Mouse (Mus musculus) kidney, embryonic 14.5 days (tissue): ENCODE results near the gene Hs6st1. TPM values are rescaled to one million over a fixed set of nuclear protein-coding genes. Genes with fewer than 3 reads are reported as not detected.

Experiments
- ATAC-seq: fragments of 200-750 bp; cut with Nextera tagmentation; 2 replicates; pipeline ENCODE4 v1.8.0; 2017; ENCODE audit warnings: moderate number of reproducible peaks, mild to moderate bottlenecking, moderate TSS enrichment, moderate library complexity; ENCODE audit not compliant: low FRiP score, low TSS enrichment
- H3K27ac ChIP-seq: fragments of 300-500 bp; sonication (generic); 2 replicates; pipeline ENCODE4 v1.5.1; 2014; ENCODE audit warnings: low read depth, mild to moderate bottlenecking, low read length, moderate library complexity, mixed read lengths
- H3K27me3 ChIP-seq: fragments of 300-500 bp; sonication (generic); 2 replicates; pipeline ENCODE4 v1.6.1; 2014; ENCODE audit warnings: mild to moderate bottlenecking, low read length; ENCODE audit not compliant: control insufficient read depth, insufficient read depth
- H3K36me3 ChIP-seq: fragments of 300-500 bp; sonication (generic); 2 replicates; pipeline ENCODE4 v1.6.1; 2014; ENCODE audit warnings: low read length, mixed read lengths; ENCODE audit not compliant: control insufficient read depth, insufficient read depth
- H3K4me1 ChIP-seq: fragments of 300-500 bp; sonication (generic); 2 replicates; pipeline ENCODE4 v1.6.1; 2014; ENCODE audit warnings: low read length, mixed read lengths; ENCODE audit not compliant: control insufficient read depth, insufficient read depth
- H3K4me2 ChIP-seq: fragments of 300-500 bp; sonication (generic); replicated peaks from 2 replicates; pipeline ENCODE4 v1.6.1; 2014; ENCODE audit warnings: low read depth, mild to moderate bottlenecking, low read length
- H3K4me3 ChIP-seq: fragments of 300-500 bp; sonication (generic); 2 replicates; pipeline ENCODE4 v1.5.1; 2014; ENCODE audit warnings: mild to moderate bottlenecking, low read length
- H3K9ac ChIP-seq: fragments of 300-500 bp; sonication (generic); 2 replicates; pipeline ENCODE4 v1.6.1; 2014; ENCODE audit warnings: low read depth, mild to moderate bottlenecking, low read length, moderate library complexity
- H3K9me3 ChIP-seq: fragments of 300-500 bp; sonication (generic); 2 replicates; pipeline ENCODE4 v1.6.1; 2016; ENCODE audit warnings: low read length; ENCODE audit not compliant: control insufficient read depth
- WGBS: fragments of 180-500 bp; shearing (Covaris S2); extraction: QIAGEN DNeasy Blood & Tissue Kit; methylation state at CpG from one replicate; pipeline ENCODE4 v1.1.7; 2014; 5-methylcytosine and 5-hydroxymethylcytosine counted together
- polyA plus RNA-seq: library from polyadenylated mRNA; unstranded; fragments of >200 nt; fragmentation: Nextera tagmentation; extraction: Ambion mirVana; gene quantifications from 2 replicates; pipeline ENCODE4 v1.2.1, GENCODE M21; 2014

Hs6st1 gene
- polyA plus RNA-seq, 1 experiment from 2014 or later = 10.1 TPM

DNA sequence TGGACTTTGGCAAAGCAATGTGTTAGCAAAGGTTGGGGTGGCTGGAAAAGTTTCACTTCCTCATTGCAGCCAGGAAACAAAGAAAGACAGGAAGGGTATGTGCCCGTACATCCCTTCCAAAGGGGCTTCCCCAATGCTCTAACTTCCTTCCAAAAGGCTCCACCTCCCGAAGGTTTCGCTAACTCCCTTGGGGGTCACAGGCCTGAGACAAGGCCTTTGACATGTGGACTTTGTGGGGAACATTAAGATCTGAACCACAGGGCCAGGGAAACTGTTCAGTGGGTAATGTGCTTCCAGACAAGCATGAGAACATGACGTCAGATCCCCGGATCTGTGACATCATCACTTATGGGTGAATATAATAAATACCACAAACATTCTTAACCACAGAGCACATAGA, 15.5 kb upstream of the Hs6st1 start:
- Histone ChIP-seq H3K4me3 (no peak overlapping the region), H3K27me3 (no peaks in the 10 kb centered on the region), H3K9ac (no peak overlapping the region), H3K4me1 (no peaks in the 10 kb centered on the region), H3K36me3 (no peaks in the 10 kb centered on the region), H3K9me3 (no peaks in the 10 kb centered on the region), H3K4me2 (no peak overlapping the region), H3K27ac (no peak overlapping the region)
- no peak for ATAC-seq
- 94% methylated on average over 5 of the region's 5 CpGs for WGBS

DNA sequence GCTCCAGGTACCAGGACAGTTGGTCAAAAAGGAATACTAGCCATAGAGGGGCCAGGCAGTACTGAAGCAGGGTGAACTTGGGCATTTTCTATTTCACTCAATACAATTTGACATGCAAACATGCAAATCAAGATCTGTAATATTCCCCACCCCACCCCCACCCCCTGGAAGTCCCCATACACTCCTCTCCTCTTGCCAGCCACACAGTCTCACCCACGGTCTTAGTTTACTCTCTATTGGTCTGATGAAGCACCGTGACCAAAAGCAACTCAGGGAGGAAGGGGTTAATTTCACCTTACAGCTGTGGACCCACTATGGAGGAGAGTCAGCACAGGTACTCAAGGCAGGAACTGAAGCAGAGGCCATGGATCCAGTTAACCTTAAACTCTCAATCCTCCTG, 14.6 kb upstream of the Hs6st1 start:
- ATAC-seq = no peak
- Histone ChIP-seq H3K9ac (no peak overlapping the region), H3K27ac (no peak overlapping the region), H3K4me3 (no peak overlapping the region), H3K4me1 (no peaks in the 10 kb centered on the region), H3K36me3 (no peaks in the 10 kb centered on the region), H3K27me3 (no peaks in the 10 kb centered on the region), H3K9me3 (no peaks in the 10 kb centered on the region), H3K4me2 (no peak overlapping the region)
- 88% methylated on average over 2 of the region's 2 CpGs for WGBS

DNA sequence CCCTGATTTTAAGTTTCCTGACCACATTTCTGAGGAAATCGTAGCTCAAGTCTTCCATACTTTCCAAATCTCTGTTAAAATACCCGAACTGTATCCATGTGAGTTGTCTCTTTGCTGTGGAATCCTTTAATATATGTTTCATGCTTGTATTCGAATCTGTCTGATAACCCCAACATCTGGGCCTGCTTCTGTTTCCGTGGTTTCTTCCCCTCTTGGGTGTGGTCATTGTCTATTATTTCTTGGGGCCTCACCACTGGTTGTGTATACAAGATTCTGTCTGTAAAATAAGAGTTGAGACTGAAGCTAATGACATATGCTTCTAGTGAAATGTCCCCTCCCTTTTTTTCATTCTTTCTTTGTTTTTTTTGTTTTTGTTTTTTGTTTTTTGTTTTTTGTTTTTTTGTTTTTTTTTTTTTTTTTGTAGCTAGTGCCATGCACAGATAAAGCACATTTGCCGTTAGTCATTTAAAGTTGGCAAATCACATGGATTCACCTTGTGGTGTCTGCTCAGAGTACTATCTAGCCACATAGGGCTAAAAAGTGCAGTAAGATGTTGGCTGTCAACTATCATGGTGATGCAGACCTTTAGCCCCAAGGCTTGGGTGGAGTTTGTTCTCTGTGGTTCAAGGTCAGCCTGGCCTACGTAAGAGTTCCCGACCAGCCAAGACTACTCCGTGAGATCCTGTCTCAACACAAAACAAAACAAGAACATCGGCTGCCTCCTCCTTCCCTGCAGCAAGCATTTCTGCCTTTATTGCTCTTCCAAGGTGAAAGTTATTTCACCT, 13.8 kb upstream of the Hs6st1 start:
- ATAC-seq = no peak
- no peaks in the 10 kb centered on the region for H3K27me3 ChIP-seq
- 78% methylated on average over 9 of the region's 9 CpGs for WGBS

DNA sequence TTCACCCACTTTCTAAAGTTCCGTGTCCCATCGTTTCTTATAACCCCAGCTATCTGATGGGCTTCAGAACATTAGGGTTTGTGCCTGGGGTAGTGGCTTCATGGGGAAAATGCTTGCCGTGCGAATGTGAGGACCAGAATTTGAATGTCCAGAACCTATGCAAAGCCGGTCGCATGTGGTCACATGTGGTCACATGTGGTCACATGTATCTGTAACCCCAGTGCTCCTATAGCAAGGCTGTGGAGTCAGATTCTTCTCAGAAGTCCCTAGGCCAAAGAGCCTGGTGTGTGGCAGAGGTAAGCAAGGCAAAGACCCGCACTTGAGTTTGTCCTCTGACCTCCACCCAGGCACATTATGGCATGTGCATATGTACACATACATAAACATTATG, 13.2 kb upstream of the Hs6st1 start:
- Histone ChIP-seq H3K9ac (no peak overlapping the region), H3K4me3 (no peak overlapping the region), H3K27ac (no peak overlapping the region), H3K27me3 (no peaks in the 10 kb centered on the region), H3K4me2 (no peak overlapping the region), H3K4me1 (no peaks in the 10 kb centered on the region), H3K9me3 (no peaks in the 10 kb centered on the region), H3K36me3 (no peaks in the 10 kb centered on the region)
- WGBS = 86% methylated on average over 7 of the region's 7 CpGs
- no peak for ATAC-seq

More for the DNA sequence above, 13.8 kb upstream of the Hs6st1 start:
- Histone ChIP-seq H3K27ac (no peak overlapping the region), H3K4me1 (no peaks in the 10 kb centered on the region), H3K4me2 (no peak overlapping the region), H3K9ac (no peak overlapping the region), H3K36me3 (no peaks in the 10 kb centered on the region), H3K9me3 (no peaks in the 10 kb centered on the region), H3K4me3 (no peak overlapping the region)

DNA sequence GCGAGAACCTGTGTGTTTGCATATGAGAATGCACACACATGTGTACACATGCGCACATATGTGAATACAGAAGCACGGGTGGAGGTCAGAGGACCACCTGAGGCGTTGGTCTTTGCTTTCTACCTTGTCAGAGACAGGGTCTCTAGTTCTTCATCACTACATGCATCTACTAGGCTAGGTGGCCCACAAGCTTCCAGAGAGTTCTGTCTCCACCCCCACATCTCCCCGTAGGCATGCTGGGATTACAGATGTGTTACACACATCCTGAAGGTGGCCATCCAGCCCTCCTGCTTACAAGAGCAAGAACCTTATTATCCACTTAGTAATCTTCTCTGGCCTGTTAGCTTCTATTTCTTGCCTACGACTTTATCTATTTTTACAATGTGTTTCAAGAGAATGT, 8.8 kb upstream of the Hs6st1 start:
- no peak overlapping the region for H3K4me3 ChIP-seq
- H3K9ac ChIP-seq = no peak overlapping the region
- H3K4me2 ChIP-seq = no peak overlapping the region
- no peak overlapping the region; the same call in 1 of the 2 replicates for H3K27ac ChIP-seq
- H3K27me3 ChIP-seq = no peaks in the 10 kb centered on the region
- peaks cover 2% of the 10 kb centered on the region; the same call in 1 of the 2 replicates for H3K4me1 ChIP-seq
- H3K36me3 ChIP-seq = no peaks in the 10 kb centered on the region
- ATAC-seq = no peak
- WGBS = 88% methylated on average over 6 of the region's 6 CpGs
- H3K9me3 ChIP-seq = no peaks in the 10 kb centered on the region

DNA sequence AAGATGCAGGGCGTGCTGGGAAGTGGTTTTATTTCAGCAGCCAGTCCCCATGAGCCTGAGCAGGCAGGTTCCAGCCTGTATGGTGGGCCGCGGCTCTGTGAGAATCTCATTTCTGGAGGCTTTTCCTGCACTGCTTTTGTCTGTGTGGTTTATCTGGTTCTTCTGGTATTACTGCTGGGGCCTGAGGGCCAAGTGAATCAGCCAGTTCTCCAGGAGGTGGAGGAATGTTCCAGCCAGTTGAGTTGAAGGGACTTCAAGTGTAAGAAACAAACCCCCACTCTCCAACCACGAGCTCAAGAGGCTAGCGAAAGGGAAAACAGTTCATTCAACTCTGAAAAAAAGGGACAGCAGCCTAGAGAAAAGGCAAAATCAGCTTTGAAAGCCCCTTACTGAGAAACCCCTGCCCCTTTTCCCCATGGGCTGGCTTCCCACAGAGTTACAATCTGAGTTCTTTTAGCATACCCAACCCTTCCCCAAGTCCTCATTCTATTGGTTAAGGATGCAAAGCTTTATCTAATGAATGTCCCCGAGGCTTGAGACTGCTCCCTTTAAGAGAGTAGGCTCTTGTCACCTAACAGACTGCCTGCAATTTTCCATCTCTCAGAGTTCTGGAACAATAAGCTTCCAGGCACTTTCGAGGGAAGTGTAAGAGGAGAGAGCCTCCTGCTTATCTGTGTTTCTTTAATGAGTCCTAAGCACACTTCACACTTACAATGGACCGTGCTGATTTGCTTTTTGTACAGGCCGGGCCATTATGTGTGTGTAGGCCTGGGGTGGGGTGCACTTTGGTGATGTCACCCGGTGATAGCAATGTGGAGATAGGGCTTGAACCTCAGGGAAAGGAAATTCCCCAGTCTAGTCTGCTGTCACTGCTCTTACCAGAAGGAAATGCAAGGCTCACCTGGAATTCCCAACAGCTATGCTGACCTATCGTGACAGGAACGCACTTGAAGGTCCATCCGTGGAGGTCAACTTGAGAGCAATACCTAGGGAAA, 7.9 kb upstream of the Hs6st1 start:
- no peak overlapping the region for H3K4me2 ChIP-seq
- H3K9ac ChIP-seq = no peak overlapping the region
- no peaks in the 10 kb centered on the region for H3K36me3 ChIP-seq
- 56% methylated on average over 13 of the region's 13 CpGs for WGBS
- no peaks in the 10 kb centered on the region for H3K27me3 ChIP-seq
- no peaks in the 10 kb centered on the region for H3K9me3 ChIP-seq
- H3K27ac ChIP-seq = peak overlapping the region; percentile 24; the same call in 1 of the 2 replicates
- H3K4me1 ChIP-seq = peaks cover 6% of the 10 kb centered on the region
- no peak for ATAC-seq
- H3K4me3 ChIP-seq = no peak overlapping the region

DNA sequence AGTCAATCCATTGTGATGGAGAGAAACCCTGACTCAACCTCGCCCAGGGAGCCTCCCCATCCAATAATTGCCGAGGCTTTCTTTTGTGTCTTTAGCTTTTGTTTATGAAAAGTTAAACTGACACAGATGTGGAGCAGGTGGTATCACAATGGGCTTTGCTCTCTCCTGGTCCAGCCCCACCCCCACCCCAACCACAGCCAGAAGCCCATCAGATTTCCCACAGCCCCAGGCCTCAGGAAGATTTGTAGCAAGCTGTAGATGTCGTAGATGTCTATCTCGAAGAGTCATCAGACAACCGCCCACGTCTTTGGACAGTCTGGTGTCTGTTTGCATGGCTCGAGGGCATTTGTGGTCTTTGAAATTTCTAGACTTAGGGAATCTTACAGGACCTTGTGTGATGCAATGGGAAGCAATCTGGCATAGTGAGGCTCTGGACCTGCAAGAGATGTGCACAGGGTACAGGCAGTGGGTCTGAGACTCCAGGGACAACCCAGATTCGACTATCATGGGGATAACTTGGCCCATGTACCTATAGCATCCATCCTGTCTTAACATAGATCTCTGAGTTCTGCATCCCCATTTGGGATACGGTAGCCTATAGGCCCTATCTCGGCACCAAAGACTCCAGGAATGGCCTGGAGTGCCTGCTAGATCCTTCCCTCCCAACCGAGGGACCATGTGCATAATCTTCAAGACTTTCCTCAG, 6.8 kb upstream of the Hs6st1 start:
- ATAC-seq = no peak
- Histone ChIP-seq H3K4me2 (no peak overlapping the region), H3K4me1 (peaks cover 6% of the 10 kb centered on the region), H3K9me3 (no peaks in the 10 kb centered on the region), H3K27ac (no peak overlapping the region), H3K4me3 (no peak overlapping the region), H3K9ac (no peak overlapping the region), H3K27me3 (no peaks in the 10 kb centered on the region), H3K36me3 (no peaks in the 10 kb centered on the region)
- WGBS = 85% methylated on average over 11 of the region's 11 CpGs

DNA sequence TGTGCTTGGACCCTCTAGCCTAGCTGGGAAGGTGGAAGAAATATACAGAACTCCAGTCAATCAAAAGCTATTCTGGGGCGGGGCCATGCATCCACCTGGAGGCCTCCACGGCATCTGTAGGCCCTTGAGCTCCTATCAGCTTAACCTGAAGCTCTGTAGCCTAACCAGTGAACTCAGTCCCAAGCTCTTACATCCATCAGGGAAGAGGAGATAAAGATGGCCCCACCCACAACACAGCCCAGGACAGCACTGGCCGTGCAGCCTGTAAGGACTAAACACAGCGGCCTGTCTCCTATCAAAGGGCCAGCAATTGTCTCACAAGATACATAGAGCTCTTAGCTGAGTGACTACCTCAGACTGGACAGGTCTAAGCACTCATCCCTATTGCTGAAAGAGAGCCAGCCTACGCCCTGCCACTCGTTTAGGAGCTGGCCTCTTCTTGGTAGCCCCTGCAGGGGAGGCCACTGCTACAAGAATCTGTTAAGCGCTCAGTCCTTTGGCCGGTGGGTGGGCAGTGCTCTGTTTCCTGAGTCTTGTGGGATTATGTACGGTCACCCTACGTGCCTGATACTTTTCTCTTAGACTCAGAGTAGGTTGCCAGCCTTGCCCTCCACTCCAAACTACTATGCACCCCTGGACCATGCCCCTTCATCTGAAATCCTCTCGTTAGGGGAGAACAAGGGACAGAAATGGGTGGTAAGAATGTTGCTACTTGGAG, 6.0 kb upstream of the Hs6st1 start:
- H3K9me3 ChIP-seq = no peaks in the 10 kb centered on the region
- no peaks in the 10 kb centered on the region for H3K27me3 ChIP-seq
- H3K9ac ChIP-seq = no peak overlapping the region
- no peak overlapping the region for H3K4me3 ChIP-seq
- 87% methylated on average over 11 of the region's 11 CpGs for WGBS
- ATAC-seq = no peak
- H3K4me2 ChIP-seq = no peak overlapping the region
- H3K36me3 ChIP-seq = no peaks in the 10 kb centered on the region
- peaks cover 6% of the 10 kb centered on the region for H3K4me1 ChIP-seq
- no peak overlapping the region for H3K27ac ChIP-seq
